Mouse (Mus musculus): ENCODE measurements at regions not wholly inside any gene's neighbourhood (a gene's known extent, or its start where the extent isn't known, plus 50 kb on each side); places are given as distances from the start of the nearest gene placed in this dataset.

- no peak for TF ChIP-seq CTCF (IDR thresholded peaks at IDR 0.05; ENCODE audit: low read depth)
- Histone ChIP-seq H3K27ac (no peak overlapping the region), H3K27me3 (ENCODE audit: insufficient read depth, low read length) (no peaks in the 10 kb centered on the region), H3K4me1 (ENCODE audit: insufficient read depth, low read length) (no peaks in the 10 kb centered on the region), H3K9me3 (ENCODE audit: low read length) (no peaks in the 10 kb centered on the region), H3K9ac (replicated peaks; ENCODE audit: low read length) (no peak overlapping the region), H3K36me3 (ENCODE audit: insufficient read depth, low read length) (no peaks in the 10 kb centered on the region), H3K4me2 (ENCODE audit: low read depth, low read length) (no peak overlapping the region), H3K4me3 (ENCODE audit: low read length) (no peak overlapping the region)
- ATAC-seq, result no peak
- 92% methylated on average over 7 of the region's 7 CpGs for WGBS
- DNase-seq (ENCODE audit: low spot score), result no peak
Observed at GRCm38 (mm10) chr14:106022806-106023205, 83.2 kb upstream of the Trim52 start.

GRCm38 (mm10) chr14:106026815-106027214 is 79.2 kb upstream of the Trim52 start:
- no peak for DNase-seq (ENCODE audit: low spot score)
- H3K4me2 ChIP-seq (ENCODE audit: low read depth, low read length), result no peak overlapping the region
- H3K4me1 ChIP-seq (ENCODE audit: insufficient read depth, low read length), result no peaks in the 10 kb centered on the region
- H3K27me3 ChIP-seq (ENCODE audit: insufficient read depth, low read length), result no peaks in the 10 kb centered on the region
- H3K4me3 ChIP-seq (ENCODE audit: low read length), result no peak overlapping the region
- 90% methylated on average over 4 of the region's 4 CpGs for WGBS
- no peak for TF ChIP-seq CTCF (IDR thresholded peaks at IDR 0.05; ENCODE audit: low read depth)
- no peaks in the 10 kb centered on the region for H3K36me3 ChIP-seq (ENCODE audit: insufficient read depth, low read length)
- H3K27ac ChIP-seq, result no peak overlapping the region
- H3K9ac ChIP-seq (replicated peaks; ENCODE audit: low read length), result no peak overlapping the region
- no peak for ATAC-seq
- H3K9me3 ChIP-seq (ENCODE audit: low read length), result no peaks in the 10 kb centered on the region

GRCm38 (mm10) chr14:106027686-106028085 is 78.3 kb upstream of the Trim52 start:
- no peak for ATAC-seq
- no peaks in the 10 kb centered on the region for H3K9me3 ChIP-seq (ENCODE audit: low read length)
- no peak overlapping the region for H3K27ac ChIP-seq
- no peak overlapping the region for H3K9ac ChIP-seq (replicated peaks; ENCODE audit: low read length)
- no peaks in the 10 kb centered on the region for H3K36me3 ChIP-seq (ENCODE audit: insufficient read depth, low read length)
- H3K4me3 ChIP-seq (ENCODE audit: low read length), result no peak overlapping the region
- no peaks in the 10 kb centered on the region for H3K27me3 ChIP-seq (ENCODE audit: insufficient read depth, low read length)
- DNase-seq (ENCODE audit: low spot score), result no peak
- H3K4me1 ChIP-seq (ENCODE audit: insufficient read depth, low read length), result no peaks in the 10 kb centered on the region
- H3K4me2 ChIP-seq (ENCODE audit: low read depth, low read length), result no peak overlapping the region
- 90% methylated on average over 5 of the region's 5 CpGs for WGBS
- TF ChIP-seq CTCF (IDR thresholded peaks at IDR 0.05; ENCODE audit: low read depth), result no peak

DNA sequence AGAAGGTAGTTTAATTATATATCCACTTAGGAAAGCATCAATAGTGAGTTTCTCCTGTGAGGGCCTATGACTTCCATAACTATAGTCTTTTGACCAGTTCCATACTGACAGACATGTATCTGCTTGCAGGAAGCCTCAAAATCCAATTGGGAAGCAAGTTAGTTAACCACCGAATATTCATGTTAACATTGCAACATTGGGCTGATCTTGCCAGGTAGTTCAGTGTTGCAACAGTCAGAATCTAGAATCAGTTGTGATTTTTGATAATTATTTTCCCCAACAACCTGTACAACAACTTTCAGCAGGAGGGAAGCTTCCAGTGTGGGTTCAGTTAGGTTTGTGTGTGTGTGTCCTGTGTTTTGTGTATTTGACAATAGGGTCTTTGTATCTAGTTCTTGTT is 74.9 kb upstream of the Trim52 start:
- Histone ChIP-seq H3K36me3 (ENCODE audit: insufficient read depth, low read length) (no peaks in the 10 kb centered on the region), H3K4me3 (ENCODE audit: low read length) (no peak overlapping the region), H3K4me1 (ENCODE audit: insufficient read depth, low read length) (no peaks in the 10 kb centered on the region), H3K9me3 (ENCODE audit: low read length) (no peaks in the 10 kb centered on the region), H3K9ac (replicated peaks; ENCODE audit: low read length) (no peak overlapping the region), H3K27me3 (ENCODE audit: insufficient read depth, low read length) (no peaks in the 10 kb centered on the region), H3K4me2 (ENCODE audit: low read depth, low read length) (no peak overlapping the region), H3K27ac (no peak overlapping the region)
- no peak for ATAC-seq
- WGBS, result 92% methylated on average over 1 of the region's 1 CpGs
- TF ChIP-seq CTCF (IDR thresholded peaks at IDR 0.05; ENCODE audit: low read depth), result no peak
- no peak for DNase-seq (ENCODE audit: low spot score)

GRCm38 (mm10) chr14:106033793-106034192 is 72.2 kb upstream of the Trim52 start:
- no peak overlapping the region for H3K4me2 ChIP-seq (ENCODE audit: low read depth, low read length)
- H3K9me3 ChIP-seq (ENCODE audit: low read length), result no peaks in the 10 kb centered on the region
- 74% methylated on average over 2 of the region's 2 CpGs for WGBS
- H3K4me1 ChIP-seq (ENCODE audit: insufficient read depth, low read length), result no peaks in the 10 kb centered on the region
- no peak for ATAC-seq
- H3K36me3 ChIP-seq (ENCODE audit: insufficient read depth, low read length), result no peaks in the 10 kb centered on the region
- DNase-seq (ENCODE audit: low spot score), result no peak
- TF ChIP-seq CTCF (IDR thresholded peaks at IDR 0.05; ENCODE audit: low read depth), result no peak
- no peak overlapping the region for H3K27ac ChIP-seq
- no peak overlapping the region for H3K9ac ChIP-seq (replicated peaks; ENCODE audit: low read length)
- no peak overlapping the region for H3K4me3 ChIP-seq (ENCODE audit: low read length)
- H3K27me3 ChIP-seq (ENCODE audit: insufficient read depth, low read length), result no peaks in the 10 kb centered on the region

GRCm38 (mm10) chr14:106034933-106035665 is 70.9 kb upstream of the Trim52 start:
- DNase-seq (ENCODE audit: low spot score), result no peak
- no peak for ATAC-seq
- Histone ChIP-seq H3K4me1 (ENCODE audit: insufficient read depth, low read length) (no peaks in the 10 kb centered on the region), H3K36me3 (ENCODE audit: insufficient read depth, low read length) (no peaks in the 10 kb centered on the region), H3K4me2 (ENCODE audit: low read depth, low read length) (no peak overlapping the region), H3K9me3 (ENCODE audit: low read length) (no peaks in the 10 kb centered on the region), H3K9ac (replicated peaks; ENCODE audit: low read length) (no peak overlapping the region), H3K4me3 (ENCODE audit: low read length) (no peak overlapping the region), H3K27me3 (ENCODE audit: insufficient read depth, low read length) (no peaks in the 10 kb centered on the region), H3K27ac (no peak overlapping the region)
- no peak for TF ChIP-seq CTCF (IDR thresholded peaks at IDR 0.05; ENCODE audit: low read depth)
- 88% methylated on average over 10 of the region's 10 CpGs for WGBS

- H3K4me2 ChIP-seq (ENCODE audit: low read depth, low read length), result no peak overlapping the region
- H3K4me3 ChIP-seq (ENCODE audit: low read length), result no peak overlapping the region
- ATAC-seq, result no peak
- no peaks in the 10 kb centered on the region for H3K36me3 ChIP-seq (ENCODE audit: insufficient read depth, low read length)
- no peak overlapping the region for H3K9ac ChIP-seq (replicated peaks; ENCODE audit: low read length)
- H3K9me3 ChIP-seq (ENCODE audit: low read length), result no peaks in the 10 kb centered on the region
- no peak for DNase-seq (ENCODE audit: low spot score)
- no peak overlapping the region for H3K27ac ChIP-seq
- no peaks in the 10 kb centered on the region for H3K27me3 ChIP-seq (ENCODE audit: insufficient read depth, low read length)
- TF ChIP-seq CTCF (IDR thresholded peaks at IDR 0.05; ENCODE audit: low read depth), result no peak
- WGBS, result 78% methylated on average over 1 of the region's 1 CpGs
- no peaks in the 10 kb centered on the region for H3K4me1 ChIP-seq (ENCODE audit: insufficient read depth, low read length)
Observed at GRCm38 (mm10) chr14:106044274-106044673, 61.7 kb upstream of the Trim52 start.

Measured in hindbrain, postnatal 0 days (tissue).